Mouse (Mus musculus) C2C12 (cell line): ENCODE measurements around the gene Arhgef7.

Source experiments
- CTCF ChIP-seq: IDR thresholded peaks from one replicate; pipeline ENCODE4 v1.5.1; 2011; ENCODE audit not compliant: control insufficient read depth, insufficient read depth, insufficient read length
- FOSL1 ChIP-seq: IDR thresholded peaks from one replicate; pipeline ENCODE4 v1.8.0; 2011; ENCODE audit warnings: mild to moderate bottlenecking, low read length; ENCODE audit not compliant: poor library complexity, insufficient read depth, severe bottlenecking
- USF1 ChIP-seq: IDR thresholded peaks from one replicate; pipeline ENCODE4 v1.6.1; 2011; ENCODE audit warnings: low read depth, mild to moderate bottlenecking, control low read depth, moderate library complexity

DNA sequence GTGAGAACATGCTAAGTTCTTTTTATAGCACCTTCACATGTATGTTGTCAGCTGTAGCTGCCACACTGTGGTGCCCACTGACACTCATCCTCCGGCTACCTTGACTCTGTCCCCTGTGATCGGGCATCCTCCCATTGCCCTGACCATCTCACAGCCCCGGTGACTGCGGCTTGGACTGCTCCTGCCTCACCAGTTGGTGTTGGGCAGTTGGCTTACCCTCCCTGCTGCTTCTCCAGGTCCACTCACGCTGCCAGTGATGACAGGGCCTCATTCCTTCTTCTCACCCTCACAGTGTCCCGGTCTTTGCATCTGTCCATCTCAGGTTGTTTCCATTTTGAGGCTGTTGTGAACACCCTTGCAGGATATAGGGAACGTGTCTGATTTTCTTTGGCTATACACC lies 35.3 kb downstream of the Arhgef7 start:
- TF ChIP-seq CTCF (no peak), USF1 (no peak), FOSL1 (no peak)
